Mouse (Mus musculus): ENCODE results near the gene Hhex.

The Hhex gene

DNA sequence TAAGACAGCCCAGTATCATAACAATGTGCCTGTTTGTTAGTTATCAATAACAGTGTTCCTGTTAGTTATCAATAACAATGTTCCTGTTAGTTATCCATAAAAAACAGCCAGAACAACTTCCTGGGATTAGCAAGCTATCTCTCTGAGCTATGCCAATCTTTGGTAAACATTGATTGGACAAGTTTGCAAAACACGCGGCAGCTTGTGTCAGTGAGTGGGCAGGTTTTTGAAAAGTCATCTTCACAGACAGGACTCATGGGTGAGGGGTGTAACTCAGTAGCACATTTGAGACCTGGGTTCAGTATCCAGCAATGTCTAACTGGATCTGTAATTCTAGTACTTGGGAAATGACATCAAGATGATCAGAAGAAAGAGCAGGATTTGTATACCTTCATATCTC lies 20.9 kb downstream of the Hhex start:
- no peak for DNase-seq

DNA sequence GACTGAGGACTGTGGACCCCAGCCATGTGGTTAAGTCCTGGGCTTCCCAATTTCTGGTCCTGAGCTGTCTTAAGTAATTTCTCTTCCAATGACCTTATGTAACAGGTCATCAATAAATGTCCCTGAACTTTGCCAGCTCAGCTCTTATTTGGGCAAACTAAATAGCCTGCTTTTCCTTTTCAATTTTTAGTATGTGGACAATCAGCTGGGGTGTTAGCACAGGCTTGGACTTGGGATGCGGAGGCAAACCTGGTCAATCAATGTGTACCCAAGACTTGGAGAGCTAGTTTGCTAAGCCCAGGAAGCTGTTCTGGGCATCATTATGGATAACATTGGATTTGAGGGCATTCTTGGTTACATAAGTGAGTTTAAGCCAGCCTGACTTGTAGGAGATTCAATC lies 21.4 kb downstream of the Hhex start:
- DNase-seq, result no peak

DNA sequence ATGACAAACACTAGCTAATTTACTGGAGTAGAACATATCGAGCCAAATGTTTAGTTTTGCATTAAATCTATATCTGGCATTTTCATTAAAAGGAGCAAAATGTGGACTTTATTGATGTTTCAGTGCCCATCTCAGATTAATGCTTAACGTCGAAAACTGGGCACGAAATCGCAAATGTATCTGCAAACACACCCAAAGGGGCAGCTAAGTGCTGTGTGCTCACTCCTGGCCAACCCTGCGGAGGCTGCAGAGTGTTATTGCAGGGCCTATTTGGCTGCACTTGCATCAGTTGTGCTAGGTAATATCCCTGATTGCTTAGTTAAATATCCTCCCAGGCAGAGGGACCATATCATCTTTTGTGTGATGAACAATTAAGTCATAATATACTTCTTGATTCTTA lies 23.4 kb downstream of the Hhex start:
- no peak for DNase-seq

DNA sequence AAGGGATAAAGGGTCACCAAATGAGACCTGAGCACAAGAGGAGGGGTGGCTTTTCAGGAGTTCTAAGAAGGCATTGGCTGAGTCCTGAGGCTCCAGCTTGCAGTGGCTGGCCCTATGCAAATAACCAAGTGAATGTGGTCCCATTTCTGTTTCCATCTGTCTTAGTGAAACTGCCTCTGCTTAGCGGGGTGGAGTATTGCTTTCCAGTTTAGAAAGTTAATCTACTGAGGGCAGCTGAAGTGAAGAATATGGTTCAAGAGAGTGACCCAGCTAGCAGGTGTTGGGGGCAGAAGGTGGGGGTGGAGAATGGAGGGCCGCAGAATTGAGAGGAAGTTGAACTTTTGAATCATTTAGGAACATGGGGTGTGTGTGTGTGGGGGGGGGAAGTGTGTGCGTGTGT lies 31.8 kb downstream of the Hhex start:
- DNase-seq, result no peak

DNA sequence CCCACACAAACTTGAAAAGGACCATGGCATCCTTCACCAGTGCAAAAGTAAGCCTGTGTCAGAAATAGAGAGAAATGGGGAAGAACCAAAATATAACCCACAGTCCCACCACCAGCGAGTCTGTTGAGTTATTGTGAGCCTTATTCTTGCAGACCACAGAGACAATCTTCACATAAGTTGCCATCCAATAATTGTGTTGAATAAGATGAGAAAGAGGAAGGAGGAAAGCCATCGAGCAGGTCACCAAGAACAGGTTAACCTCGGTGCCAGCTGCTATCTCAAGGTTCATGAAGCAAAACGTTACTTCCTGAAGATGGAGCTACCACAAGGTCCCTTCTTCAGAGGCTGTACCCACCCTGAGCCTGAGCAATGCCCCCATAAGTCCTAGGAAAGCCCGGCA lies 32.4 kb downstream of the Hhex start:
- no peak for DNase-seq

DNA sequence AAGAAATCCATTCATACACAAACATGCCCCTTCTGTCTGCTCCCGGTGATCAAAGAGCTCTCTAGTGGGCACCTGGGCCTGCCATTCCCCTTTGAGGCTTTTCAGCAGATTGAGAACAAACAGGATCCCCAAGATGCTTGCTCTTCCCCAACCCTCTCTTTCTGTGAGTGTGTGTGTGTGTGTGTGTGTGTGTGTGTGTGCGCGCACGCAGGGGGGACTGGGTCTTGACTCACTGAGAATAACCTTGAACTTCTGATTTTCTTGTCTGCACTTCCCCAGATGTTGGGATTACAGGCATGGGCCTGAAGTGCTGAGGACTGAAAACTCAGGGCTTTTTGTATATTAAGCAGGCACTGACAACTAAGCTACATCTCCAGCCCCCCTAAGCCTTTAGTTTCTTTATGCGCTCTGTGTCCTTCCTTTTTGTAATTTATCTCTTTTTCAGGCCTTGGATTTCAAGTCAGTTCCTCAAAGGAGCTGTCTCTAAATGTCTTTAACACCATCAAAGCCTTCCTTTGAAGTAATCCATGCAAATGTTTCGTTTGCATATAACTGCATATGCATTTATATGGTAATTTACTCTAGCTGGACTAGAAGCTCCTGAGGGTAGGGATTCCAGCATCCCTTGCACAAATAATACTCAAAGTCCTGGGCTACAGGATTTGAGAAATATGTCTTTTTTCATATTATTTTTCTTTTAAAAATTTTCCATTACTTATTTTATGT lies 34.4 kb downstream of the Hhex start:
- no peak for DNase-seq

DNA sequence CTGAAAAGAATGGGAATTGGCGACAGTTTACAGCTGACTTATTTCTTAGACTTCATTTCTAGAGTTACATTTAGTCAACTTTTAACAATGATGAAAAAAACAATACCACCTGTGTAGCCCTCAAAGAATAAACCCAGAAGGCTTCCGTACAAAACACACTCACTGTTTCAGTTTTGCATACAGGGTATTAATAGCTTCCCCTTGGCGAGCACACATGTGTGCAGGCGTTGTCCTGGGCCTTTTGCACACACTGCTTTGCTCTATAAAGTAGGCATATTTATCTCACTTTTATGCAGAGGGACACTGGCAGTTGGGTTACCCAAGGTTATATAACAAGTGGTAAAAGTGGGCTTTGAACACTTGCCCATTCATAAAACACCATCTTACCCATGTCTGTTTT lies 37.1 kb downstream of the Hhex start:
- no peak for DNase-seq

DNA sequence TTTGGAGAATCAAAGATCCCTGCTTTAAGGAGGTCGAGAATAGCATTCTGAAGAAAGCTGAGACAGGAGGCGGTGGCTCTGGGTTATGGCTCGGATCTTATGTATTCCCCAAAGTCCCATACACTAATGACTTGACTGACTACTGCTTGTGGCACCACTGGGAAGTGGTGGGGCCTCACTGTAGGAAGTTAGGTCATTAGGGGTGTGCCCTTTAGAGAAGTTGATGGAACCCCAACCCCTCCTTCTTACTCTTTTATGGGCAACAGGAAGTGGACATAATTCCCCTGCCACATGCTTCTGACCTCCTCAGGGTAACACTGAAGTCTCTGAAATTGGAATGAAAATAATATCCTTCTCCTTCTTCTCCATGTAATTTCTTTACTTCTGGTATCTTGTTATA lies 38.0 kb downstream of the Hhex start:
- DNase-seq, result no peak

DNA sequence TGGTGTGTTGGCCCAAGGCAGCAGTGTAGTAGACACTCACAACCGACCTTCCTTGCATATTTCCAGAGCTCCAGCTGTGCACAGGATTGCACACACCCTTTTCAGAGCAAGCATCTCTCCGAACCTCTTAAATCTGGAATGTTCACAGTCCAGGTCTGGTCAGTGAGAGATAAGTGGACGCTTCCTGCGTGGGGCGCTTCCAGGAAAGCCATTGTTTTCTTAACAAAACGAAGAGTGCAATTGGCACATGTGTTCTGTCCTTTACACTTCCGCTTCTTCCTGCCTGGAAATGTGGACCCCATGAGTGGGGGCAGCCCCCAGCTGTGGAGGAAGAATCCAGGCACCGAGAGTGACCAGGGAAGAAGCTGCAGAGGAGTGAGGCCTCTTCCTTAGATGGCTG lies 47.1 kb downstream of the Hhex start:
- DNase-seq, result no peak

DNA sequence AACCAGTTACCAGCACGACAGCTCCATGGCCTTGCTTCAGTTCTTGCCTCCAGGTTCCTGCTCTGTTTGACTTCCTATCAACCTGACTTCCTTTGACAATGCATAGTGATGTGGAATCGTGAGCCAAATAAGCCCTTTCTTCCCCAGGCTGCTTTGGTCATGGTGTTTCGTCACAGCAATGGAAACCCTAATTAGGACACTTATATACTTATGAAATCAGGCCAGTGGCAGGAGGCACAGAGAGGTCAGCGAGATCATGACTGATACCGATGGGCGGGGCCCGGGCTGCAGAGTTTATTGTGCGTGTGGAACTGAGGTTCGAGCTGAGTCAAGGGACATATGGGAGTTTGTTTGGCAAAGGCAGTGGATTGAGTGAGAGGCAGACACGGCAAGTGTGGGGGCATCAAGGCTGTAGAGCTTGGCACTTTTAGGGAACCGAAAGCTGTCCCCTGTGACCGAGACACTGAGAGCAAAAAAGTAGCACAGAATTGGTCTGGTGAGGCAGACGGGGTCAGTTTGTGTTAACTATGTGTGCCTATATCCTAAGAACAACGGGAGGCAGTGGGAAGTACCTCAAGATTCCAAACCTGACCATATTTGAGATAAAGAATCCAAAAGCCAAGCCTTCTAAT lies 48.1 kb downstream of the Hhex start:
- DNase-seq, result no peak

DNA sequence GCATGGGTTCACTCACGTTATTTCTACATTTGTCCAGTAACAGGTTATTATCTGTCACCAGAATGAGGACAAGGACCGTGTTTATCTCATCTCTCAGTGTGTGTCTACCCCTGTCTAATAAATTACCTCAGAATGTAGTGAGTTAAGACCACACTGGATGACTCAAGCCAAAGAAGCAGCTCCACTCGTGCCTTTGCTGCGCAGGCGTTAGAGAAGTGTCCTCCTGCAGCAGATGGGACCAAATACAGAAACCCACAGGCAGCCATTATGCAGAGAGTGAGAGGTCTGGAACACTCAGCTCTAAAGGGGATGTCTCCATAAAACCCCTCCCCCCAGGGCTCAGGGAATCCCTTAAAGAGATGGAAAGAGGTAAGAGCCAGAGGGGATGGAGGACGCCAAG lies 50.2 kb downstream of the Hhex start:
- no peak for DNase-seq

DNA sequence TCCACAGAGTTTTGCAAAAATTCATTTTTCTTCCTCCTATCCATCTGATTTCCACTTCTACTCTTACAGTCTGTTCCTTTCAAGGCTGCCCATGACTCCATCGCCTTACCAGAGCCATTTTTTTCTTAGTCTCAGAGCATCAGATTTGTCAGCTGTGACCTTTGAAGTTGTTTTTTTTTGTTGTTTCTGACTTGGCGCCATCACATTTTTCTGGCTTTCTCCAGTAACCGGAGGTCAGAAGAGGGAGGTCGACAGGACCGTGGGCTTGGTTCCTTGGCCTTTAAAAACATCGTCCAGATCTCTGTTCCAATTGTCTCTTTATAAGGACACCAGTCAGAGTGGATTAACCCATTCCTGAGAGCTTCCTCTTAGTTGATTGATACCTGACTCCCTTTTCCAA lies 52.2 kb downstream of the Hhex start:
- DNase-seq, result no peak

DNA sequence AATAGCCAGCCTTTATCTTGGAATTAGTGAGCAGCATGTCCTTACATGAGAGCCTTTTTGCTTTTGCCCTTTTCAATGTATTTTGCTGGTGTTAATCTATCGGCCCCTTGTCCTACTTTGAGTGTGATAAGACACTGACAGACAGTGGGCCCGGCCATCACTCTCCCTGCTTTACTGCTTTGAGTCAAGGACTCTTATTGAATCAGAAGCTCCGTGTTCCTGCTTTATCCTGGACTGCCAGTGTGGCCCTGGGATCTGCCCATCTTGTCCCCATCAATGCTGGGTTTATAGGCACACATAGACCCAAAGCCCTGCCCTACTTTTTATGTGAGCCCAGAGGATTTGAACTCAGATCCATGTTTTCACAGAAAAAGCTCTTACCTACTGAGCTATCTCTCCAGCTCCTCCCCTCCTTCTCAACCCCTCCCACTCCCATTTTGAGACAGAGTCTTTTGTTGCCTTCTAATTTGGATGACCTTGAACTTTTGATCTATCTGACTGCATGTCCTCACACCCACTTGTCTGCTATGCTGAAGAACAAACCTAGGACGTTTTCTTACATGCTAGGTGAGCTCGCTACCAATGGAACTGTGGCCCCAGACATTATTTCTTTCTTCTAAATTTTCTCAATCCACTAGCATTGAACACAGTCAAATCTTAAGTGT lies 53.3 kb downstream of the Hhex start:
- no peak for DNase-seq

DNA sequence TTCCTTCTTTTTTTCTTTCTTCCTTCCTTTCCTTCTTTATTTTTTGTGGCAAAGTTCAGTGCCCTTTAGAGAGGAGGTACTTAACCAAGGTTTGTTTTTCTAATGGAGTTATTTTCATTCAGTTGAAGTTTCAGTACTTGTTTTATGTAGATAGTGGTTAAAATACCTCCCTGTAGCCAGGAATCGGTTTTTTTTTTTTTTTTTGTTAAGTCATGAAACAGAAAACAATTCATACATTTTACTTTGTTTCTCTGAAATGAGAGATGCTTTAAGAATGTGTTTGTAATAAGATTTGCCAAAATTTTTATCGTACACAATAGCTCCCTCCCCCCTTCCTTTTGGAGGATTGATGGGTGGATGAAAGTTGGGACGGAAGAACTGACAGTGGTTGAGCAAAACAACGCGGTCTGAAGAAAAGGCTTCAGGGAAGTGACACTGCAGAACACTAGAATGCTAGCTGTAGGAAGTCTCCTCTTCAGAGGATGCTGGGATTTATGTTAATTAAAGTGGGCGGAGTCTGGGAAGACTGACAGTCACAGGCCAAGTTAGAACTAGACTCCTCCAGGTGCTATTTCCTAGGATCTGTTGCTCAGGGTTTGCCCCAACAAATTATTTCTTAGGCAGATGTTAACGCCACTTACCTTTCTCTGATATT lies 54.1 kb downstream of the Hhex start:
- no peak for DNase-seq

Measured in retina, postnatal 1 day (tissue).